Comparison of ENCODE assay signal across 9 mouse cellular contexts in the genomic region with DNA sequence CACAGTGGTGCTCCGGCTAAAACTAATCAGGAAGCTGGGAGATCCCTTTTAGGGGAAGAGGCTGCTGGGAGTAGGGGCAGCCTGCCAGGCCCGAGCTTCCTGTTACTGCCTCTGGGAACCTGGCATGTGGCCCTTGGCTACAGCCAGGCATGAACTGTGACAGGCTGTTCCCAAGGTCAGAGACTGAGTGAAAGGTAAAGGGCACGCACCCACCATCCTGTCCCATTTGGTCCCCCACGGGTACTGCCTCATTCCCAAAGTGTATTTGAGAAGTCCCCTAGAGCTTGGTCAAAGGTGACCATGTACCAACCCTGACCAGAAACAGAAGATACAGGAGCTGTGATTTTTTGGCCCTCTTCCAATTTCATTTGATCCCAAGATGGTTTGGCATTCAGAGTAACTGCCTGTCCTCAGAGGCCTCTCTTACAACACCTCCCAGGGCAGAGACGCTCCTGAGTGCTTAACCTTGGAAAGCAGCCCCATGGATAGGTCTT. TPM values are rescaled to one million over a fixed set of nuclear protein-coding genes. Genes with fewer than 3 reads are reported as not detected.
A peak's percentile ranks its signal among the peaks of the same experiment; 100 is the strongest.
DNase-seq lines count a peak whose midpoint lies in the region; ATAC-seq and TF ChIP-seq lines count a peak whose summit lies in the region.
"Had no signal": no experiment of that assay in that cellular context is flagged by ENCODE, and none has a peak within 500 bp of the region (broad histone marks: within the 10 kb centered on the region; RNA-seq: fewer than 3 reads in every experiment).

No protein-coding gene starts in this region.

- DNase-seq in hindbrain, embryonic 10.5 days (ENCODE audit: low spot score): no peak
- DNase-seq in adrenal gland, adult 2 months: peak; percentile 93
- DNase-seq in fibroblast of lung, adult 2 months (ENCODE audit: low read depth): peak; percentile 67
- DNase-seq in heart, postnatal 36 days: peak; percentile 86 to 87
- DNase-seq in liver, postnatal 0 days: peak; percentile 81
- DNase-seq in yolk sac, embryonic 10.5 days (ENCODE audit: low spot score): no peak

- no peak overlapping the region for H3K27ac ChIP-seq in hindbrain, embryonic 15.5 days (replicated peaks)
- no peak overlapping the region for H3K27ac ChIP-seq in hindbrain, embryonic 10.5 days
- peak overlapping the region; percentile 86 for H3K27ac ChIP-seq in liver, postnatal 0 days (ENCODE audit: low read depth)
- peak overlapping the region; percentile 1; the same call in 1 of the 2 replicates for H3K27ac ChIP-seq in stomach, embryonic 16.5 days (ENCODE audit: low read length)

- H3K9me3 ChIP-seq in hindbrain, embryonic 15.5 days: no peaks in the 10 kb centered on the region
- 0 out of 2 replicates have a peak, but pooled peaks cover 6% of the 10 kb centered on the region for H3K9me3 ChIP-seq in hindbrain, embryonic 10.5 days
- no peaks in the 10 kb centered on the region for H3K9me3 ChIP-seq in liver, postnatal 0 days (ENCODE audit: low read length)
- H3K9me3 ChIP-seq in stomach, embryonic 16.5 days (replicated peaks; ENCODE audit: control insufficient read depth, low read length): no peaks in the 10 kb centered on the region

- peak; percentile 49 for TF ChIP-seq EP300 in liver, postnatal 0 days (IDR thresholded peaks at IDR 0.05; ENCODE audit: low read depth)

- ATAC-seq in hindbrain, embryonic 15.5 days (ENCODE audit: low FRiP score, low read depth): peak; percentile 59; the same call in 1 of the 2 replicates
- peak; percentile 97 for ATAC-seq in liver, postnatal 0 days
- ATAC-seq in stomach, embryonic 16.5 days (ENCODE audit: insufficient read depth, low FRiP score): no peak

- H3K4me3 ChIP-seq in hindbrain, embryonic 15.5 days: no peak overlapping the region
- no peak overlapping the region for H3K4me3 ChIP-seq in hindbrain, embryonic 10.5 days
- no peak overlapping the region for H3K4me3 ChIP-seq in liver, postnatal 0 days (ENCODE audit: low read depth, low read length)
- H3K4me3 ChIP-seq in stomach, embryonic 16.5 days (replicated peaks; ENCODE audit: low read length): no peak overlapping the region

- no peak overlapping the region for H3K9ac ChIP-seq in hindbrain, embryonic 15.5 days
- H3K9ac ChIP-seq in liver, postnatal 0 days (replicated peaks): no peak overlapping the region
- no peak overlapping the region for H3K9ac ChIP-seq in stomach, embryonic 16.5 days (ENCODE audit: low read length)

- peaks cover 8% of the 10 kb centered on the region; the same call in 1 of the 2 replicates for H3K36me3 ChIP-seq in hindbrain, embryonic 15.5 days
- H3K36me3 ChIP-seq in hindbrain, embryonic 10.5 days: peaks cover 70% of the 10 kb centered on the region
- no peaks in the 10 kb centered on the region for H3K36me3 ChIP-seq in liver, postnatal 0 days (replicated peaks; ENCODE audit: insufficient read depth, low read length)
- H3K36me3 ChIP-seq in stomach, embryonic 16.5 days (ENCODE audit: control insufficient read depth, insufficient read depth, low read length): no peaks in the 10 kb centered on the region

- no peak for TF ChIP-seq CTCF in liver, postnatal 0 days (IDR thresholded peaks at IDR 0.05; ENCODE audit: low read depth)

- intact Hi-C loops in heart, postnatal 36 days (cut with DNase I): no loop called here

- H3K4me2 ChIP-seq in hindbrain, embryonic 15.5 days: no peak overlapping the region
- H3K4me2 ChIP-seq in liver, postnatal 0 days (ENCODE audit: low read depth, low read length): no peak overlapping the region
- H3K4me2 ChIP-seq in stomach, embryonic 16.5 days (ENCODE audit: low read depth, low read length): no peak overlapping the region

- 63% methylated on average over 5 of the region's 5 CpGs for WGBS in hindbrain, embryonic 15.5 days
- WGBS in hindbrain, embryonic 10.5 days: 84% methylated on average over 5 of the region's 5 CpGs
- WGBS in liver, postnatal 0 days (ENCODE audit: insufficient replicate concordance): 49% methylated on average over 5 of the region's 5 CpGs
- 64% methylated on average over 5 of the region's 5 CpGs for WGBS in stomach, embryonic 16.5 days

- H3K4me1 ChIP-seq in hindbrain, embryonic 15.5 days (replicated peaks): peaks cover 11% of the 10 kb centered on the region
- 0 out of 2 replicates have a peak, but pooled peaks cover 5% of the 10 kb centered on the region for H3K4me1 ChIP-seq in hindbrain, embryonic 10.5 days (replicated peaks)
- H3K4me1 ChIP-seq in liver, postnatal 0 days (ENCODE audit: insufficient read depth): no peaks in the 10 kb centered on the region
- no peaks in the 10 kb centered on the region for H3K4me1 ChIP-seq in stomach, embryonic 16.5 days (ENCODE audit: control insufficient read depth, insufficient read depth, low read length)

- H3K27me3 ChIP-seq in hindbrain, embryonic 15.5 days: no peaks in the 10 kb centered on the region
- H3K27me3 ChIP-seq in hindbrain, embryonic 10.5 days (ENCODE audit: insufficient read depth, poor library complexity, severe bottlenecking): no peaks in the 10 kb centered on the region
- no peaks in the 10 kb centered on the region for H3K27me3 ChIP-seq in liver, postnatal 0 days (ENCODE audit: insufficient read depth, low read length)
- H3K27me3 ChIP-seq in stomach, embryonic 16.5 days (ENCODE audit: control insufficient read depth, insufficient read depth, low read length): no peaks in the 10 kb centered on the region
- H3K27me3 ChIP-seq: CH12.LX had no signal

RNA-seq across cellular contexts. Expression of a gene that starts 7.1 kb away (rescaled TPM):
- 103 and 106 TPM in 2 replicates for polyA plus RNA-seq in hindbrain, embryonic 15.5 days (2015; fragmentation: Nextera tagmentation; extraction: Ambion mirVana)
- polyA plus RNA-seq in hindbrain, embryonic 10.5 days (2016; fragmentation: Nextera tagmentation; extraction: Ambion mirVana): 73.0 and 76.3 TPM in 2 replicates
- total RNA-seq in adrenal gland, adult 2 months (2021): 10 to 100 TPM; 85.6 to 88.9 TPM
- polyA plus RNA-seq in adrenal gland, adult 2 months (2012; rRNA removed): 144 and 179 TPM in 2 replicates
- 10 to 100 TPM; 63.5 to 64.3 TPM for total RNA-seq in heart, postnatal 36 days (2021)
- polyA plus RNA-seq in liver, postnatal 0 days (2015; fragmentation: Nextera tagmentation; extraction: Ambion mirVana): 23.1 and 25.9 TPM in 2 replicates
- polyA plus RNA-seq in stomach, embryonic 16.5 days (2015; fragmentation: Nextera tagmentation; extraction: Ambion mirVana): 59.0 and 61.1 TPM in 2 replicates

RNA-seq across cellular contexts. Expression of a gene that starts 12.7 kb away (rescaled TPM):
- 48.6 and 55.6 TPM in 2 replicates for polyA plus RNA-seq in hindbrain, embryonic 15.5 days (2015; fragmentation: Nextera tagmentation; extraction: Ambion mirVana)
- 16.6 and 17.0 TPM in 2 replicates for polyA plus RNA-seq in hindbrain, embryonic 10.5 days (2016; fragmentation: Nextera tagmentation; extraction: Ambion mirVana)
- total RNA-seq in adrenal gland, adult 2 months (2021): 10 to 100 TPM in 1 of 2 experiments, 1 to 10 TPM in 1; 8.9 to 17.3 TPM
- 20.3 and 26.3 TPM in 2 replicates for polyA plus RNA-seq in adrenal gland, adult 2 months (2012; rRNA removed)
- total RNA-seq in heart, postnatal 36 days (2021): 1 to 10 TPM; 3.9 to 5.0 TPM
- 9.2 and 10.6 TPM in 2 replicates for polyA plus RNA-seq in liver, postnatal 0 days (2015; fragmentation: Nextera tagmentation; extraction: Ambion mirVana)
- polyA plus RNA-seq in stomach, embryonic 16.5 days (2015; fragmentation: Nextera tagmentation; extraction: Ambion mirVana): 12.1 and 13.8 TPM in 2 replicates

RNA-seq across cellular contexts. Expression of a gene that starts 35.4 kb away (rescaled TPM):
- polyA plus RNA-seq in hindbrain, embryonic 15.5 days (2015; fragmentation: Nextera tagmentation; extraction: Ambion mirVana): 30.9 and 32.5 TPM in 2 replicates
- polyA plus RNA-seq in hindbrain, embryonic 10.5 days (2016; fragmentation: Nextera tagmentation; extraction: Ambion mirVana): 40.6 and 41.4 TPM in 2 replicates
- 10 to 100 TPM; 30.1 to 35.0 TPM for total RNA-seq in adrenal gland, adult 2 months (2021)
- 42.0 and 49.7 TPM in 2 replicates for polyA plus RNA-seq in adrenal gland, adult 2 months (2012; rRNA removed)
- 10 to 100 TPM; 26.2 to 28.4 TPM for total RNA-seq in heart, postnatal 36 days (2021)
- 9.3 and 10.6 TPM in 2 replicates for polyA plus RNA-seq in liver, postnatal 0 days (2015; fragmentation: Nextera tagmentation; extraction: Ambion mirVana)
- 28.3 and 29.0 TPM in 2 replicates for polyA plus RNA-seq in stomach, embryonic 16.5 days (2015; fragmentation: Nextera tagmentation; extraction: Ambion mirVana)

RNA-seq across cellular contexts. Expression of a gene that starts 49.7 kb away (rescaled TPM):
- 24.0 and 33.3 TPM in 2 replicates for polyA plus RNA-seq in hindbrain, embryonic 15.5 days (2015; fragmentation: Nextera tagmentation; extraction: Ambion mirVana)
- polyA plus RNA-seq in hindbrain, embryonic 10.5 days (2016; fragmentation: Nextera tagmentation; extraction: Ambion mirVana): 29.2 and 33.8 TPM in 2 replicates
- total RNA-seq in adrenal gland, adult 2 months (2021): 10 to 100 TPM; 19.7 to 24.2 TPM
- 38.4 and 41.7 TPM in 2 replicates for polyA plus RNA-seq in adrenal gland, adult 2 months (2012; rRNA removed)
- 10 to 100 TPM; 11.7 to 12.3 TPM for total RNA-seq in heart, postnatal 36 days (2021)
- polyA plus RNA-seq in liver, postnatal 0 days (2015; fragmentation: Nextera tagmentation; extraction: Ambion mirVana): 5.9 and 7.5 TPM in 2 replicates
- 9.5 and 11.5 TPM in 2 replicates for polyA plus RNA-seq in stomach, embryonic 16.5 days (2015; fragmentation: Nextera tagmentation; extraction: Ambion mirVana)

Comparison
In these comparisons a context has a peak if more than half of its experiments do, and no peak if none do; other contexts are left out.
1. H3K27ac ChIP-seq: peak in liver, postnatal 0 days (single experiment) and stomach, embryonic 16.5 days (single experiment); none in hindbrain, embryonic 15.5 days (single experiment) and hindbrain, embryonic 10.5 days (single experiment).
2. DNase-seq: peak in adrenal gland, adult 2 months (single experiment), fibroblast of lung, adult 2 months (single experiment), heart, postnatal 36 days (2 of 2) and liver, postnatal 0 days (single experiment); none in hindbrain, embryonic 10.5 days (single experiment) and yolk sac, embryonic 10.5 days (single experiment).